Mouse (Mus musculus) kidney, adult 2 months (tissue): ENCODE results near the gene Gmip.

Experiments used
- CTCF ChIP-seq: fragments of 200-500 bp; conservative IDR thresholded peaks from 2 replicates; pipeline ENCODE4 v1.5.1; 2011; ENCODE audit warnings: low read depth, mild to moderate bottlenecking, control low read depth, low read length, moderate library complexity, mixed read lengths; ENCODE audit not compliant: insufficient read depth, insufficient read length
- POLR2A ChIP-seq: fragments of 200-500 bp; IDR thresholded peaks from one replicate; pipeline ENCODE4 v1.6.1; 2011; ENCODE audit warnings: low read depth, low read length, control low read depth

DNA sequence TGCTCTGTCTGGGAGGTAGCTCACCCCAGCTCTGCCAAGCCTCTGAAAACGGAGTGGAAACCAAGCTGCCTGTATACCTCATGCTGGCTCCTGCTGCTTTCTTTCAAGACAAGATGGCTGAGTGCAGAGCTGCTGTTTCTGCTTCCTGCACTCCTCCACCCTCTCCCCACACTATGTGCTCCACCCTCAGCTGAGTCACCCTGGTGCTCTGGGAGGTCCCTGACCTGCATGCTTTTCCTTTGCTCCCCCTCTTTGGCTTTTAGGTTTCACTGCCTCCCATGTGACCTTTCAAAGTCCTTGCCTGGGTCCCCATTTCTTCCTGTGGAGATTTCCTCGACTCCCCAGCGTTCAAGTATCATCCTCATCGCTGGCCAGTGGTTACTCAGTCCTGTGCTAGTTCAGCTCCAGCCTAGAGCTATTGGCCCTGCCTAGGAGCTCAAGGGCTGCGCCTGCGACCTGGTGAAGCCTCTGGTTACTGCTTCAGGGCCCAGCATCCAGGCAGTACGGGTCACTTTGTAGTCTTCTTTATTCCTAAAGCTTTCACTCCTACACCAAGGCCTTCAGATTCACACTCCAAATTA lies 42.5 kb downstream of the Gmip start:
- TF ChIP-seq CTCF (no peak), POLR2A (no peak)
